Mouse (Mus musculus) limb, embryonic 10.5 days (tissue): Measurements from ENCODE around the gene Btg3. TPM values are rescaled to one million over a fixed set of nuclear protein-coding genes. Genes with fewer than 3 reads are reported as not detected.

Experiments
- DNase-seq: peaks from one replicate; pipeline ENCODE4 v3.0.0-alpha.2; 2017; ENCODE audit warnings: low spot score
- H3K27ac ChIP-seq: fragments of 300-500 bp; sonication (generic); 2 replicates; pipeline ENCODE4 v1.5.1; 2016; ENCODE audit warnings: mild to moderate bottlenecking
- H3K27me3 ChIP-seq: fragments of 300-500 bp; sonication (generic); 2 replicates; pipeline ENCODE4 v1.6.1; 2016; ENCODE audit warnings: low read depth, mild to moderate bottlenecking; ENCODE audit not compliant: poor library complexity, severe bottlenecking
- H3K36me3 ChIP-seq: fragments of 300-500 bp; sonication (generic); 2 replicates; pipeline ENCODE4 v1.6.1; 2016; ENCODE audit warnings: mild to moderate bottlenecking, moderate library complexity
- H3K4me1 ChIP-seq: fragments of 300-500 bp; sonication (generic); 2 replicates; pipeline ENCODE4 v1.6.1; 2016
- H3K4me3 ChIP-seq: fragments of 300-500 bp; sonication (generic); 2 replicates; pipeline ENCODE4 v1.5.1; 2016; ENCODE audit warnings: mild to moderate bottlenecking, moderate library complexity
- H3K9me3 ChIP-seq: fragments of 300-500 bp; sonication (generic); replicated peaks from 2 replicates; pipeline ENCODE4 v1.6.1; 2016; ENCODE audit warnings: mild to moderate bottlenecking
- WGBS: fragments of 180-500 bp; shearing (Covaris S2); methylation state at CpG from one replicate; pipeline ENCODE4 v1.1.7; 2016; 5-methylcytosine and 5-hydroxymethylcytosine counted together
- polyA plus RNA-seq: library from polyadenylated mRNA; unstranded; fragments of >200 nt; fragmentation: Nextera tagmentation; extraction: Ambion mirVana; gene quantifications from 2 replicates; pipeline ENCODE4 v1.2.1, GENCODE M21; 2016

Btg3 gene
- polyA plus RNA-seq, 1 experiment from 2014 or later = 28.1 TPM

DNA sequence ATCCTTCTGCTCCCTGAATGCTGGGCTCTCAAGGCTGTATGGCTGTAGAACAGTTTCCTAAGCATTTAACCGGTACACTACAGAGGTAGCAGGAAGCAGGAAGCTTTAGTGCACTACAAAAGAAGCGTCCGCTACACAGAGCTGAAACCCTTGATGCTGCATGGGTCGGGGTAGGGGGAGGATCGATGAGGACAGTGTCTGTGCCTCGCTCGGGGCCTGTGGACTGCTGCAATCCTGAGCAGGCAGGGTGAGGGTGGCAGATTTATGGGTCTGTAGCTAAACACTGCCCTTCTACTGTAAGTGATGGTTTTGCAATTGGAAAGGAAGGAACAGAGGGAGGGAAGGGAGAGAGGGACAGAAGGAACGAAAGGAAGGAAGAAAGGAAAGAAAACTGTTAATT lies 39.8 kb downstream of the Btg3 start:
- H3K27me3 ChIP-seq = no peaks in the 10 kb centered on the region
- WGBS = 43% methylated on average over 8 of the region's 8 CpGs
- no peaks in the 10 kb centered on the region for H3K9me3 ChIP-seq
- no peak overlapping the region for H3K4me3 ChIP-seq
- no peak overlapping the region for H3K27ac ChIP-seq
- peaks cover 3% of the 10 kb centered on the region; the same call in 1 of the 2 replicates for H3K4me1 ChIP-seq
- H3K36me3 ChIP-seq = peaks cover 58% of the 10 kb centered on the region
- DNase-seq = no peak

DNA sequence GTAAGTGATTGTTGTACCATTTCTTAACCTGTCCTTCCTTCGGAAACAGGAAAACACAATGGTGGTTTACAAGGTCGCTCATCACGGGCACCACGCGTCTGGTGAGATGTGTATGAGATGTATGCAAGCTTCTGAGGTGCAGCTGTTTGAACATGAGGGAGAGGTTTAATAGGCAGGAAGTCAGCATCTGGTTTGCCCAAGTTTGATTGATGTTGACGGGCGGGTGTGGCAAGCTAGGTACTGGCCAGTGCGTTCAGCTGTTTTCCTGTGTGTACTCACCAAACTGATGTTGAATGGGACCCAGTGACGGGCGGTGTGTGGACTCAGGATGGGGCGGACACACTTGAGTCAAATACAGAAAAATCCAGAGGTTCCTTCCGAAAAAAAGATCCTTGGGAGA lies 49.0 kb downstream of the Btg3 start:
- no peaks in the 10 kb centered on the region for H3K9me3 ChIP-seq
- no peaks in the 10 kb centered on the region for H3K27me3 ChIP-seq
- H3K4me1 ChIP-seq = no peaks in the 10 kb centered on the region
- no peak overlapping the region for H3K27ac ChIP-seq
- H3K36me3 ChIP-seq = peaks cover 66% of the 10 kb centered on the region
- no peak for DNase-seq
- 93% methylated on average over 12 of the region's 12 CpGs for WGBS
- no peak overlapping the region for H3K4me3 ChIP-seq

- Histone ChIP-seq H3K9me3 (no peaks in the 10 kb centered on the region), H3K4me3 (no peak overlapping the region), H3K27me3 (no peaks in the 10 kb centered on the region), H3K4me1 (no peaks in the 10 kb centered on the region), H3K27ac (no peak overlapping the region), H3K36me3 (peaks cover 61% of the 10 kb centered on the region)
- DNase-seq = no peak
- 92% methylated on average over 7 of the region's 7 CpGs for WGBS
Observed at GRCm38 (mm10) chr16:78327562-78327961, 49.4 kb downstream of the Btg3 start.

DNA sequence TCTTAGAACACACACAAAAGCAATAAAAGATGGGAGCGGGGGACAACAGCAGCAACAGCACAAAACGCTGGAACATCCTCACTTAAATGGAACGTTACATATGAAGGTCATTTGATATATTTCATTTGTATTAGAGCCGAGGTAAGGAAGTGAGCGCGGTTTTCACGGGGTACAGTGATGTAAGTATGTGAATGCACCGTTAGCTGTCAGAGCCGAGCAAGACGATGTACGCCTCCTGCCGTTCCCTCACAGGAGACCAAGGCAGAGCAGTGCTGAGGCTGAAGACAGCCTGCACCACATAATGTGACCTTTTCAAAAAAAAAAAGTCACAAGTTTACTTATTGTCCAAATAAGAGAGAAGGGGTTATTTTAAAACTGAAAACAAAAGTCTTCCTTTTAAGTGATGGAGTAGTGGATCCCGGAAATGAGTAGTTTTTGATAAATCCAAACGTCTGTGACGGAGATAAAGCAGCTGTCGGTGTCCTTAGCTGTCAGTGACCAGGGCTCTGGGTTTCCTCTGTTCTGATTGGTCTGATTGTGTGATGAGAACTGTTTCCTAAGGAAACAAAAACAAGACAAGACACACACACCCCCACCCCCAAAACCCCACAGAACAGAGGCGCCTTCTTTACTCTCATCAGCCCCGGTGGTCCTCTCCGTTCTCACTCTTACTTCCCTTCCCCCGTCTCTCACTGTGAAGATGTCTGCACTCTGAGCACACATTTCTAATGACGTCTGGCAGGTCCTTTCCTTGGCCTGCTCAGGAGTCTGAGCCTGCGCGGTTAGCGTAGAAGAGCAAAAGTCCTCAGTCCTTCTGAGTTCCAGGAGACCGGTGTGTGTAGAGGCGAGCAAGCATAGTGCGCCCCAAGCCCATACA lies 50.8 kb downstream of the Btg3 start:
- no peaks in the 10 kb centered on the region for H3K27me3 ChIP-seq
- H3K4me1 ChIP-seq = no peaks in the 10 kb centered on the region
- H3K9me3 ChIP-seq = no peaks in the 10 kb centered on the region
- no peak for DNase-seq
- peaks cover 55% of the 10 kb centered on the region for H3K36me3 ChIP-seq
- 85% methylated on average over 27 of the region's 27 CpGs for WGBS
- H3K27ac ChIP-seq = no peak overlapping the region
- no peak overlapping the region for H3K4me3 ChIP-seq

DNA sequence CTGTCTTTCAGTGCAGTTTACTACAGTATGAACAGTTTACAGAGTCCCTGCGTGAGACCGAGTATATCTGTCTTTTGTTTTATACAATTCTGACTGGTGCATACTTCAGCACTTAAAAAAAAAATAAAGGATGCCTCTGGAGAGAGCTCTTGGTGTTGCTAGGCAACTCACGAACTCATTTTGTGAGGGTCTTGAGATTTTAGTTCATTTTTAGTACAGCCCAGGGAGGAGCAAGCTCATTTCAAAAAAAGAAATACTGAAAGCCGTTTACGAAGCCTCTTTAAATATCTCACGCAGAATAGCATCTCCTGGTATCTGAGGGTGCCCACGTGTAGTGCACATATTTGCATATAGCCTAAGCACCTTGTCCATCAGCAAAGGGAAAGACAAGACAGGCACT lies 54.9 kb downstream of the Btg3 start:
- Histone ChIP-seq H3K27me3 (no peaks in the 10 kb centered on the region), H3K4me1 (no peaks in the 10 kb centered on the region), H3K4me3 (no peak overlapping the region), H3K36me3 (peaks cover 22% of the 10 kb centered on the region), H3K9me3 (no peaks in the 10 kb centered on the region), H3K27ac (no peak overlapping the region)
- WGBS = 78% methylated on average over 7 of the region's 7 CpGs
- no peak for DNase-seq

GRCm38 (mm10) chr16:78321559-78321958 lies 55.4 kb downstream of the Btg3 start:
- no peak for DNase-seq
- no peak overlapping the region for H3K27ac ChIP-seq
- no peak overlapping the region for H3K4me3 ChIP-seq
- 18% methylated on average over 7 of the region's 7 CpGs for WGBS
- no peaks in the 10 kb centered on the region for H3K4me1 ChIP-seq
- H3K9me3 ChIP-seq = no peaks in the 10 kb centered on the region
- H3K36me3 ChIP-seq = peaks cover 16% of the 10 kb centered on the region
- no peaks in the 10 kb centered on the region for H3K27me3 ChIP-seq

DNA sequence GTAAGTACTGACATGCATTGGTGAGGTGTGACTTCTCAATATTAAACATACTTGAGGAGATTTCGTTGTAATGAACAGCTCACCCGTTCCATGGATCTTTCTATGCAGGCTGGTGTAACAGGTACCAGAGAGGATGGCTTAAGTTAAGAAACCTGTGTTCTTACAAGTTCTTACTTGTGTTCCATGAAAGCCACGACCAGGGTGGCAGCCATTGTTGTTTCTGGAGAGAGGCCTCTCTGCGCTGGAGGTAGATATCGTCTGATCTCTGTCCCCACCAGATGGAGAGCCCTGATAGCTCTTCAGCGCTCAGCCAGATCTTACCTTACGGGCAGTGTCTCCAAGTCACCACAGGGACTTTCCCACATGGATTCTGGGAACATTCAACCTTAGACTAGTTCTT lies 57.3 kb downstream of the Btg3 start:
- WGBS = 84% methylated on average over 7 of the region's 7 CpGs
- Histone ChIP-seq H3K4me1 (no peaks in the 10 kb centered on the region), H3K36me3 (no peaks in the 10 kb centered on the region), H3K27ac (no peak overlapping the region), H3K4me3 (no peak overlapping the region), H3K9me3 (no peaks in the 10 kb centered on the region), H3K27me3 (no peaks in the 10 kb centered on the region)
- no peak for DNase-seq

- DNase-seq = no peak
- Histone ChIP-seq H3K36me3 (no peaks in the 10 kb centered on the region), H3K4me1 (peaks cover 9% of the 10 kb centered on the region; the same call in 1 of the 2 replicates), H3K9me3 (no peaks in the 10 kb centered on the region), H3K27ac (no peak overlapping the region), H3K27me3 (no peaks in the 10 kb centered on the region), H3K4me3 (no peak overlapping the region)
- WGBS = 86% methylated on average over 7 of the region's 7 CpGs
Observed at GRCm38 (mm10) chr16:78317960-78318359, 59.0 kb downstream of the Btg3 start.

- 90% methylated on average over 9 of the region's 9 CpGs for WGBS
- Histone ChIP-seq H3K4me1 (peaks cover 9% of the 10 kb centered on the region; the same call in 1 of the 2 replicates), H3K9me3 (no peaks in the 10 kb centered on the region), H3K27ac (no peak overlapping the region), H3K27me3 (no peaks in the 10 kb centered on the region), H3K36me3 (no peaks in the 10 kb centered on the region), H3K4me3 (no peak overlapping the region)
- no peak for DNase-seq
Observed at GRCm38 (mm10) chr16:78316849-78317248, 60.1 kb downstream of the Btg3 start.

DNA sequence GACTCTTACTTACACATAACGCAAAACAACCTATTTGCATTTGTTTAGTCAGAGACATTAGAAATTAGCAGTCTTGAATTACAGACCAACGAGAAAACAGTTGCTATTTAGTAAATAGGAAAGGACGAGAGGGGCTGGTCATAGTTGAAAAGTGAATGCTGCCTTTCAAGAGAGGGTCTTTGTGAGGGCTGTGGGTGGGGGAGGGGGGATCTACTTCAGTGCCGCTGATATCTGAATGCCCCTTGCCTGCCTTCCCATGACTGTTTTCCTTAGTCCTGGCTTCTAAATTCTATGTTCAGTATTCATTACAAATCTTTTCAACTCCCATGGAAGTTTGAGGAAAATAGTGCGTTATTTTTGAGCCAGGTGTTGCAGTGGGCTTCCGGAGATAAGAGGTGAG lies 63.0 kb downstream of the Btg3 start:
- H3K4me1 ChIP-seq = peaks cover 9% of the 10 kb centered on the region; the same call in 1 of the 2 replicates
- H3K27me3 ChIP-seq = no peaks in the 10 kb centered on the region
- DNase-seq = no peak
- H3K36me3 ChIP-seq = peaks cover 13% of the 10 kb centered on the region
- no peaks in the 10 kb centered on the region for H3K9me3 ChIP-seq
- no peak overlapping the region for H3K4me3 ChIP-seq
- H3K27ac ChIP-seq = no peak overlapping the region
- 87% methylated on average over 6 of the region's 6 CpGs for WGBS

GRCm38 (mm10) chr16:78313135-78313887 lies 63.7 kb downstream of the Btg3 start:
- H3K4me1 ChIP-seq = peaks cover 9% of the 10 kb centered on the region; the same call in 1 of the 2 replicates
- H3K4me3 ChIP-seq = no peak overlapping the region
- 83% methylated on average over 16 of the region's 16 CpGs for WGBS
- H3K27ac ChIP-seq = no peak overlapping the region
- no peaks in the 10 kb centered on the region for H3K27me3 ChIP-seq
- DNase-seq = no peak
- peaks cover 13% of the 10 kb centered on the region for H3K36me3 ChIP-seq
- no peaks in the 10 kb centered on the region for H3K9me3 ChIP-seq

DNA sequence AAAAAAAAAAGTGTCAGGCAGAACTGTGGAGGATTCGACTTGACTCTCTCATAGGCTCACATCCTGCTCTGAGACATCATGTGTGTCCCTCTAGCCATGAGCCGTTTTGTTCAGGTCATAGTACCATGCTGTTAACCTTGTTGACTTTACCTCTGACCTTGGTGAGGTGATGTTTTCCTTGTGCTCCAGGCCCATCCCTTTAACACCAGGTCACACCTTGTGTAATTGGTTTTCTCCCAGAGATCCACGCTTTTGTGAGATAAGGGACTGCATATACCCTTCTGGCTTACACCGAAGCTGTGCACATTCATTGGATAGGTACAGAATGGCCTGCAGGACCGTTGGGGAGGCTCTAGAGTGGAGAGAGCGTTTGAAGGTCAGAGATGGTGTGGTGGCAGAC lies 67.7 kb downstream of the Btg3 start:
- no peak overlapping the region for H3K27ac ChIP-seq
- peaks cover 12% of the 10 kb centered on the region; the same call in 1 of the 2 replicates for H3K4me1 ChIP-seq
- no peak overlapping the region for H3K4me3 ChIP-seq
- peaks cover 23% of the 10 kb centered on the region for H3K36me3 ChIP-seq
- DNase-seq = no peak
- no peaks in the 10 kb centered on the region for H3K27me3 ChIP-seq
- WGBS = 83% methylated on average over 6 of the region's 6 CpGs
- H3K9me3 ChIP-seq = no peaks in the 10 kb centered on the region
